Mouse (Mus musculus): ENCODE data around the gene Lmbr1l.
A peak's percentile ranks its signal among the peaks of the same experiment; 100 is the strongest.
"Not testable (repeated sequence)": the region's sequence is repeated elsewhere in the genome, so short reads cannot be mapped to it uniquely, and the experiment has no call there.

The Lmbr1l gene

DNA sequence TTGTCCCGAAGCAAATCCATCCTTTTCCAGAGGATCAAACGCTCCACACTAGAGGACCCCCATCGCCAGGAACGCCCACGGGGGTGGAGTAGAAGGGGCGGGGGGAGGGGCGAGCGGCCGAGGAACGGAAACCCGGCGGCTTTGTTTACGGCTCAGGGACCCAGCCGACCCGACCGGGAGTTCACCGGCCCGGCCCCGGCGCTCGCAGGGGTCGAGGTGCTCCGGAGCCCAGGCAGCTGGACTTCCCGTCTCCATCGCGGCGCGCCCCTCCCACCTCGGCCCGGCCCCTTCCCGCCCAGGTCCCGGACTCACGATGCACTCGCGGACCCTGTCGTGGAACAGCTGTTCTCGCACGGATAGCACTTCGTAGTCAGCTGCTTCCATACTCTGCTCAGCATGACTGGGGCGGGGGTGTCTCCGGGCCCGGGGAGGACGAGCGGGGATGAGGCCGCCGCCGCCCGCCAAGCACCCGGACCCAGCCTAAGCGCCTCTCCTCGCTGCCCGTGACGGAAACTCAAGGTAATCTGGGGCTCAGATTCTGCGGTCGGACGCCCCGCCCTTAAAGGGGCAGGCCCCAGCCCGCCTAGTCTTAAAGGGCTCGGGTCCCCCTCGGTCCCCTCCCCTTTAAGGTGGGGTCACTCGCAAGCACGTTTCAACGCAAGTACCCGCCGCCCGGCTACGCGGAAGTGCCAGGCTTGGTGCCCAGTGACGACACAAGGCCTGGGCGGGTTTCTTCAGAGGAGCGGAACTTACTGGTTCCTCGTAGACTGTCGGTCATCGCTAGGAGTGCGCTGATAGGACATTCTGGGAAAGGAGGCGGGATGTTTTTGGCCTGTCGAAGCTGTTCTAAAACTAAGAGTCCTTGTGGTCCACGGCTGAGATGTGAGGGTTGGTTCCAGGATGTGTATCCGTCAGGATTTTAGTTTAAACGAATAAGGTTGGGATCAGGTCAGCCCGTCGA lies at the start of gene Lmbr1l:
Lmbr1l (minus strand) TSS at position 694 of the 961 bp plus-strand sequence.
- peak; percentile 100 for DNase-seq (ENCODE audit: low spot score)

DNA sequence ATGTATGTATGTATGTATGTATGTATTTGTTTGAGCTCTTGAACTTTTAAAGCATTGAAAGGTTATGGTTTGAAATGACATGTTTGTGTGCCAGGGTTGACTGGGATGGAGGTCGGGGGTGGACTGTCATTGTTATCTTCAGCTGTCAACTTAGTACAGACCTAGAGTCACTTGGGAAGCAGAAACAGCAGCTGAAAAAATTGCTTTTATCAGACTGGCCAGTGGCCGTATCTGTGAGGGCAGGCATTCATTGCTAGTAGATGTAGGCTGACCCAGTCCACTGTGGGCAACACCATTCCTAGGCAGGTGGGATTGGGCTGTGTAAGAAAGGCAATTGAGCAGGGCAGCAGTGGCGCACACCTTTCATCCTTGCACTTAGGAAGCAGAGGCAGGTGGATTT lies 41.5 kb upstream of the Lmbr1l start:
- DNase-seq (ENCODE audit: low spot score), result no peak

DNA sequence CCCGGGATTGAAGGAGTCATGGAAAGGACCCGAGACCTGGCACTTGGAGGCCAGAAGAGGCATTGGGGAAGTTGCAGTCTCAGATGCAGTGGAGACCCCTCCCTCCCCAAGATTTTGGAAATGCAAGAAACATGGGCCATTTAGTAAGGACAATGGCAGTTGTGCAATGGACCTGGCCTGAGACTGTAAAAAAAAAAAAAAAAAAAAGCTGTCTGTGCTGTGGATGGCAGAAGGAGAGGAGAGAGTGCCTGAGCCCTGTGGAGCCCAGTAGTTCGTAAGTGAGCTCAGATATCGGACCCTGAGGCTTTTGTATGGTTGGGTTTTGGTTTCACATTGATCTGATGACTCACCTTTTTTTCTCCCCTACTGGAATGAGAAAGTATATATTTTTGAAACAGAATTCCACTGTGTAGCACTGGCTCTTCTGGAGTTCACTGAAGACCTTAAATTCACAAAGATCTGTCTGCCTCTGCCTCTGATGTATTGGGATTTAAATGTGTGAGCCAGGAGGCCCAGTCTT lies 40.9 kb upstream of the Lmbr1l start:
- DNase-seq (ENCODE audit: low spot score), result no peak

DNA sequence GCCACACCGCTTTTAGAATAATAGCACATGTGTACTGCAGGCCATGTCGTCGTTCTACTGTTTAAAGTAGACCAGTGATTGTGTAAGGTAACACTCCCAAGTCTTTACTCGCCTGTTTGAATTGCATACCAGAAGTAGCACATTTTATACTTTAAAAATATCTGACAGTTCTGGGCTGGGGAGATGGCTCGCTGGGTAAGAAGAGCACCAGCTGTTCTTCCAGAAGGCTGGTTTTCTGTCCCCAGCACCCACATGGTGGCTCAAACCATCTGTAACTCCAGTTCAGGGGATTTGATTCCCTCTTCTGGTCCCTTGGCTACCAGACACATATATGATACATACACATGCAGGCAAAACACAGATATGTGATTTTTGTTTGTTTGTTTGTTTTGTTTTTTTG lies 39.4 kb upstream of the Lmbr1l start:
- no peak for DNase-seq (ENCODE audit: low spot score)

DNA sequence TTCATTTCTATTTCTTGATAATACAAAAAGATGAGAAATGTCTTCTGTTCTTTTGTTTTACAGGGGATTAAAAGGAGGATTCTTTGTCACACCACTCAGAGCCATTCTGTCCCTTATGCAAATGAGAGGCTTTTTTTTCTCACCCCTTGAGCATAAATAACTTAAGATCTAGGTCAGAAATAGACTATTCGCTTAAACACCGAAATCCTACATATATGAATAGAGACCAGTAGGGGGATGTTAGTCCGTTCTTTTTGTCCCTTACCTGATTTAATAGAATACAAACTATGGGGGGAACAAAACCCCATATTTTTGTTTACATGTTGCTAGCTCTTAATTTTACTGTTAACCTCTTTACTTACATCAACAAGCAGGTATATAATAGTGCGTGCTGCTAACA lies 38.0 kb upstream of the Lmbr1l start:
- no peak for DNase-seq (ENCODE audit: low spot score)

DNA sequence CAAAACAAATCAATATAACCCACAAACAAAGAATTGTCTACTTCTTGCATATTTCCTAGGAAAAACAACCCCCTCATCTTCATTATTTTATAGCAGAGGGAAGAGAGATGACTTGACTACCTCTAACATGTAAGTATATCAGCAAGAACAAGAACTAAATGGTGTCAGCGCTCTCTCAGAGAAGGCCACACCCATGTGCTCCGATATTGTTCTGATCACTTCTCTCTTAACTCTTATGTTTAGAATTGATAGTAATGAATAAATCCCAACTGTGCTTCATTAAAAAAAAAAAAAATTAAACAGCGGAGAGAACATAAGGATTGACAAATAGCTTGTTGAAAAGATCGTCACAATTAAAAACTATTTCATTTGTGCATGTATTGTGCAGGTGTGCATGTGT lies 37.3 kb upstream of the Lmbr1l start:
- no peak for DNase-seq (ENCODE audit: low spot score)

DNA sequence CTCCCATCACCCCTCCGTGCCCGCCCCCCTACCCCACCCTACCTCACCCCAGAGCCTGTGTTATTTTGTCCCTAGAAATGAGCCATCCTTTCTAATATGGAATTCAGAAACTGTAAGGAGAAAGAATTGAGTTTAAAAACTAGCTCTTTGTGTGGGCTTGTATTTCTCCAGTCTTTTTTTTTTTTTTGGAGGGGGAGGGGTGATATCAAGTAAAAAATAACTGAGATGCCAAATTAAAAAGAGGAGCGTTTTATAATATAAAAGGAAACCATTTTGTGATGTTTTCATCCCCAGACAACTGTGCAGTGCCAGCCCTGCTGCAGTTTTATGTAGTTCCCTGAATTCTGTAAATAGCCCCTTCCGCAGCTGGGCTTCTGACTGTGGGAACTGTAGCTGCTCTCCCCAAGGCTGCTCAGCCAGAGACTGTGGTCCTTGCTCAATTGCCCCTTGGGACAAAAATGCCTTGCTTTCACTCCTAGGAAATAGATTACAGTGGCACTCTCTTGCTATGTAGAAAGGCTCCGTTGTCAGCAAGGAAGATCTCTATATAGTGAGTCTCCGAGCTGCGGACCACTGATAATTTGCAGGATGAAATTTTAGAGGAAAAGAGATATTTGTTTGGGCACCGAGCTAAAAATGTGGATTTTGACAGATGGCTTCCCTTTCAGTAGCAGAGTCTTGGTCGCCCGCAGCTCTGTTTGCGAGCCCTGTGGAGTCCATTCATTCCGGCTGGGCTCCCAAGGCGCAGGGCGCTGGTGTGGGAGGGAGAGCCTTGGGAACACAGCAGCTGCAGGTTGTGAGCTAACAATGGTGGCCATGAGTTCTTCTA lies 36.6 kb upstream of the Lmbr1l start:
- no peak for DNase-seq (ENCODE audit: low spot score)

DNA sequence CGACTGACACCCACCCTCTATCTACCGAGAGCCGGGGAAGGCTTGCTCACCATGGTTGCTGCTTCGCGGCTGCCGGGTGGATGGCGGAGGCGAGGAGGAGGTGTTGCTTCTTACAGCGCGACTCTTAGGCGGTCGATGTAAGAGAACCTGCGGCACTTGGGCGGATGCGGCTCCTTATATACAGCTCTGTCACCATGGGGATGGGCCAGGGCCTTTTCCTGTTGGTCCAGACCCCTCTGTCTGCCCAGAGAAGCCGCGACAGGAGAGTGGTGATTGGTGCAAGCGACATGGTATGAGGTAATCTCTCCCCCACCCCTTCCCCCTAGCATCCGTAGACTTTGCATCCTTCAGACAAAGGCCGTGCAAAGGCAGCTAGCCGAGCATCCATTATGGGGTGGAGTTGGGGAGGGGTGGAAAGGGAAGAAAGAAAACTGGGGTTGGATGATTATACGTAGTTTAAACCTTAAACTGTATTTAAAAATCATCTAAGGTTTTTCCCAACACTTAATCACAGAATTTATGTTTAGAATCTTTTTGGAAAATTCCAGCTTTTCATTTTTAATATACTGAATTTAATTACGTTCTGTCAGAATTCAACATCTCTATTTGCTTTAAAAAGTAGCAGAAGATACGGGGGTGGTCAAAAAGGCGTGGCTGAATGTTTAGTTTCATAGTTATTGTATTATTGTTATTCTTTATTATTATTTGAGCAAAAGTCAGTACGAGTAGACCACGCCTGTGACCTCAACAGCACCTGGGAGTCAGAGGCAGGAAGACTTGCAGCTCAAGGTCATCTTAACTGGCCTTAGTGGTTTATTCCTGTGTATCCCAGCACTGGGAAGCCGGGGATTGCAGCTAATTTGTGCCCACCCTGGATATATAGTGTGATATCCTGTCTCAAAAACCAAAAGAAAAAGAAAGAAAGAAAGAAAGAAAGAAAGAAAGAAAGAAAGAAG lies 35.6 kb upstream of the Lmbr1l start, which contains the start of the genes Gm49450 and Tuba1a:
Gm49450 (minus strand) TSS at position 151 of the 956 bp plus-strand sequence.
Tuba1a (minus strand) TSS at position 303 of the 956 bp plus-strand sequence.
- DNase-seq (ENCODE audit: low spot score), result peak; percentile 90

DNA sequence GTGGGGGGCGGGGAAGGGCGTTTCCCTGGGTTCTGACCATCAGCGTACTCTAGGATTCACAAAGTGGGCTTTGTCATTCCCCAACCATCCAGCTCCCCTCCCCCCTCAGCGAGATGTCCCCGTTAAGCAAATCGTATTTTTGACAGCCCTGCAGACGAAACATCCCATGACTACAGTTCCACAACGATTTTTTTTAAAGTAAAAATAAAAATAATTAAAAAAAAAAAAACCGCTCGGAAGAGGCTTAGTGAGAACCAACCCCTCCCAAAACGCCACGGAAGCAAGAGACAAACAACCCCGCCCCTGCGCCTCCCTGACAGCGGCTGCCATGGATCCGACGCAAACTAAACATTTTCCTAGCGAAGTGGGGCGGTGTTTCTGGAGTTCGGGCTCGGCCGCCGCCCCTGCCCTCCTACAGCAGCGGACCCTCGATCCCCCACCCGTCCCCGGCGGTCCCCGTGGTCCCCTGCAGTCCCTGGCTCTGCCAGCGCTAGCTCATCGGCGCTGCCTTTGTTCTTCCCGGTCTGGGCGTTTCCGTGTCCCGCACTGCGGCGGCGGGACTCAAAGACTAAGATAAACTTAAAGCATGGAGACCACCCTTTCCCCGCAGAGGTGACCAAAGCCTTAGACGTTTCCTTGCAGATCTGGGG lies 34.8 kb upstream of the Lmbr1l start:
- DNase-seq (ENCODE audit: low spot score), result peak; percentile 34

DNA sequence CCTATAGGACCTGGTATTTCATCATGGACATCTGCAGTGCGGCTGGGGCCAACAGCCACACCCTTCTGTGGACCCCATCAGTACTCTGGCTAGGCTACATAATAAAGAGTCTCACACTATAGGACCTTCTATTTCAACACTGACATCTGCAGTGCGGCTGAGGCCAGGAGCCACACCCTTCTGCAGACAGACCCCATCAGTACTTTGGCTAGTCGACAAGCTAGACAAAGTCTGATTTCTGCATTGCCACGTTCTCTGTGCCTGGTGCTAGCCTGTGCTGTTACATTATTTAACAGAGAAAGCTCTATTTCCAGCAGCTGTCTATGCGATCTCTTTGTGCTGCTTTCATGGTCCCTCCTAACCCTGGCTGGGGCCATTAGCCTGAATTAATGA lies 34.0 kb upstream of the Lmbr1l start:
- no peak for DNase-seq (ENCODE audit: low spot score)

DNA sequence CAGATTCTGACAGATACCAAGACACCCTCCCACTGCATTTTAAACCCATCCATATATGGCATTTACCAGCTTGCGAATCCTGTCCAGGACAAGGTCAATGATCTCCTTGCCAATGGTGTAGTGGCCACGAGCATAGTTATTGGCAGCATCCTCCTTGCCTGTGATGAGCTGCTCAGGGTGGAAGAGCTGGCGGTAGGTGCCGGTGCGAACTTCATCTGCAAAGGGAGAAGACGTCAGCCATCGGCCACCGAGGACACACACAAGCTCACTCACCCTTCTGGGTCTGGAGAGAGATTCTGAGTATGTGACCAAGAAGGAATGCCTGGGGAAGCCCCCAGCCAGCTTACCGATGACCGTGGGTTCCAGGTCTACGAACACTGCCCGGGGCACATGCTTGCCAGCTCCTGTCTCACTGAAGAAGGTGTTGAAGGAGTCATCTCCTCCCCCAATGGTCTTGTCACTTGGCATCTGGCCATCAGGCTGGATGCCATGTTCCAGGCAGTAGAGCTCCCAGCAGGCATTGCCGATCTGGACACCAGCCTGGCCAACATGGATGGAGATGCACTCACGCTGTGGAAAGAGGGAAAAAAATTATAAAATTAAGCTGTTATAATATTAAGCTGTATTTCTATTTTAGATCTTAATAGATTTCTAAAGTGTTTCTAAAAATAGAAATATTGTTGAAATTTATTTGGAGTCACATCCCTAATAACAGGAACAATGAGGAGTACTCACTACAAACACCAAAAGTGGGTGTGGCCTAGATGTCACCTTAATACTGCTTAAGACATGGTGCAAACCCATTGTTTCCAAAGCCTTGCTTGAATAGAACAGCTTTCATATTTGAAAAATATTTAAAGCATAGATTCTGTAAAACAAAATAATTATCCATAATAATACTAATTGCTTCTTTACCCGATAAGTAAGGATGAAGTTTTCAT lies 33.4 kb upstream of the Lmbr1l start:
- not testable (repeated sequence) for DNase-seq (ENCODE audit: low spot score)

DNA sequence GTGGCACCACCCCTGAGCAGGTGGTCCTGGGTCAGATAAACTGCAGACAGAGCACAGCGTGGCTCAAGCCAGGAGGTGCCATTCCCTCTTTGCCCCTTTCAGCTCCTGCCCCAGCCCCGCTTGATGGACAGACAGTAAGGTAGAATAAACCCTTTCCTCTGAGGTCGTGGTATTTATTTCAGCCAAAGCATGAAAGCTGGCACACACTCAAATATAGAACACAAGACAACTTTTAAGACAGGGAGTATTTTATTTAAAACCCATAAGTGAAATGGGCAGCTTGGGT lies 31.5 kb upstream of the Lmbr1l start:
- no peak for DNase-seq (ENCODE audit: low spot score)

DNA sequence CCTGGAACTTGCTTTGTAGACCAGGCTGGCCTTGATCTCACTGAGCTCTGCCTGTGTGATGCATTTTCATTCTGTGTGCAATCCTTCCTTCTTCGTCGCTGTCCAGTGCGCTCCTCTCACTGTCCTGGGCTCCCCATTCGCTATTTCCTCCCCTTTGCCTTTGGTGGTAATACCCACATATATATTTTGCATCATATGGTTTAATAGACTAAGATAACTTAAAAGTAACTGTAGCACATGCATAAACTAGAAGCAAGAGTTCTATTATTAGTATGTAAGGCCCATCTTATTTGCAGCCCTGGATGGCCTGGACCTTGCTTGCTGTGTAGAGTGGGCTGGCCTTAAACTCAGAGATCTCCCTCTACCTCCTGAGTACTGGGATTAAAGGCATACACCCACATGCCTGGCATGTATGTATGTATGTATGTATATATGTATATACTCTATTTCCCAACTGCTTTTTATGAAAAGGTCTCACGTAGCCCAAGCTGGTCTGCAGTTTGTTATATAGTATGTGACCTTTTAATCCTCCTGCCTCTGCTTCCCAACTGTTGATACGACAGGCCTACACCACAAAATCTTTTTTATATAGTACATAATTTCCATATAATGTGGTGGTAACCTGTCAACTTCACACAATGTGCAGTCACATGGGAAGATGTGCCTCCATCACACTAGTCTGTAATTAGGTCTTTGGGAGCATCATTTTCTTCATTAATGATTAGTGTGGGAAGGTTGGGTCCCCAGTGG lies 31.0 kb upstream of the Lmbr1l start:
- DNase-seq (ENCODE audit: low spot score), result no peak

DNA sequence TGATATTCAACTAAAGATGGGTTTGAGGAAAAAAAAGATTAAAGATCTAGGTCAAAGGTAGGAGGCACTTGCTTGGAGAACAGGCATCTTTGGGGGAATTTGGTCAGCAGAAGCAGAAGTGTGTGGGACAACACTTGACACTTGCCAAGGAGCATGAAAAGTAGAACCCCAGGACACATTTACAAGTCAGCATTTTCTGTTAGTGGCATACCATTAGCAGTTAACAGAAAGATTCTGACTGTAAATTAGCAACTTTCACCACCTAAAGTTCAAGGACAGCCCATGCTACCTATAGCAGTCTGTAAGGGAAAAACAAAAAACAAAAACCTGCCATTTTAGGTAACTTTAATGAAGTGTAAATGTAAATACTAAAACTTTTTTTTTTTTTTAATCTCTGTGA lies 30.4 kb upstream of the Lmbr1l start:
- DNase-seq (ENCODE audit: low spot score), result no peak

DNA sequence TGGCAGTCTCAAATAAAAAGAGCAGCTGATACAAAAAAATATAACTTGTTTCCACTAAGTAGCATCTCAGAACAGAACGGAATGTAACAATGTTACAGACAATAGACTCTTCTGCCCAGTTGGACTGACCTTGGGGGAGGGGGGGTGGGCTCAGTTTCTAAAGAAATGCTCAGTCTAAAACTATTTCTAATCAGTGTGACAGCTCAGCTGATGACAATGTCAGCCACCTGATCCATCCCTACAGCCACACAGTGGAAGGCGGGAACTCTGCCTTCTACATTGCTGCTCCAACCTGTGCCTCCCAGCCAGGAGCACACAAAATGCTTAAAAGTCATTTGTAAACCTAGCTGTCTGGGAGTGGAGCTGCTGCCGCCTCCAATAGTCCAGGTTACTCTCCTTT lies 29.9 kb upstream of the Lmbr1l start:
- no peak for DNase-seq (ENCODE audit: low spot score)

DNA sequence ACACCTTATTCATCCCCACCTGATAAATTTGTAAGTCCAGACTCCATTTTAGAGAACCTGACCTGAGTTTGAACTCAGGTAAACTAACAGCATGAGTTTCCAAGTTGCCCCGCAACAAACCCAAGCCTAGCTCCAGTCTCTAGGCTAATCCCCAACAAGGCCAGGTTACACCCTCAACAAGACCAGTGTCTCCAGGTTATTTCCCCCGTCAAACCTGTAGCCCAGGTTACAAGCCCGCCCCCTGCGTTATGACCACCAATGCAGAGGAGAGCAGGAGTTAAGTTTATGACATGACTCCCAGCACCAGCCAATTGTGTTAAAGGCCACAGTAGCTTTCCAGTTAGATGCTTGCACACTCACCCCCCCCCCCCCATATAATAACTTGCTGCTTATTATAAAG lies 25.1 kb upstream of the Lmbr1l start:
- DNase-seq (ENCODE audit: low spot score), result no peak

DNA sequence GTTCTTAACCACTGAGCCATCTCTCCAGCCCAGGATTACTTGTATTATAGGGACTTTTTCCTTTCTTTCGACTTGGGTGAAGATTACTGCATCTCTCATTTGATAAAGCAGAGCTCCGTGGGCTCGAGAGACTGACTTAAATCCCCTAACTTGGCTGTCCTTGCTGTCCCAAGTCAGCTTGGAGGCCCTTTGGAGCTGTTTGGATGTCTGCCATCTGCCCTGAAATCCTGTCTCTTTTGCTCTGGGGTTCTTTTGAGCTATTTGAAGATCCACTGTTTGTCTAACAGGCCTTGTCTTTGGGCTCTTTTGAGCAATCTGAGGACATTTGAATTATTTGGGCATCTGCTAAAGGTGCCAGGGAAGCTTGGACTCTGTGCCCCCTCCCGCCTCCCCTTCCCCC lies 24.1 kb upstream of the Lmbr1l start:
- no peak for DNase-seq (ENCODE audit: low spot score)

DNA sequence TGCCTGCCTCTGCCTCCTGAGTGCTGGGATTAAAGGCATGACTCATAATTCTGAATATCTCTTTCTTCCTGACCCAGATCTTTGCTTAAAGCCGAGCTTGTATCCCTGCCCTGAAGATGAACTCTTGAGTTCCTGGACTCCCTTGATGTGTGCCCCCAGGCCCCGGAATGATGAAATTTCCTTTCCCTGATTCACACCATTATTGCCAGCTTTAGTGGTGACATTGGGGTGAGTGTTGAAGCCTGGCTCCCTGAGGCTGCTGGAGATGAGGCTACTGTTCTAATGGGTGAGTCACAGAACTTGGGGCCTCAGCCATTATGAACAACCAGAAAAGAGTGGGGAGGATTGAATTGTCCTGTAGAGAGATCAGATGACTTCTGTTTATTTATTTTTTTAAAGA lies 23.5 kb upstream of the Lmbr1l start:
- DNase-seq (ENCODE audit: low spot score), result no peak

DNA sequence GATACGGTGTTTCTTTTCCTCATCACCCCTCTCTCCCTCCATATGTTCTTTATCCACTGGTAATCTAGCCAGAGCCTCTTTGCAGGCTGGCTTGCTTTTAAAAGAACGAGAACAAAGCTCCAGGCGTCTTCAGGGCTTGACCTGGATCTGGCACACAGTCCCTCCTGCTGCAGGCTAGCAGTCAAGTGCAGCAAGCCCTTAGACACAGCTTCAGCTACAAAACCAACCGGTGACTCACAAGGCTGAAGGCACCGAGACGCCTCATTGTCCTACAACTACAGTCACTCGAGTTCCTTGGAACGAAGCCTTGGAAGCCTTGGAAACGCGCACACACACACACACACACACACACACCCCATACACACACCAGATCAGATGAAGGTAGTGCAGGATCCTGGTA lies 22.8 kb upstream of the Lmbr1l start:
- no peak for DNase-seq (ENCODE audit: low spot score)

All from ovary, adult 18-20 months (tissue).